Mouse (Mus musculus) testis, adult 10 weeks (tissue): ENCODE results near the gene Lancl1. TPM values are rescaled to one million over a fixed set of nuclear protein-coding genes. Genes with fewer than 3 reads are reported as not detected.

Experiments
- polyA plus RNA-seq: library from polyadenylated mRNA; stranded (reverse); fragments of 350-450 nt; fragmentation: Illumina TruSeq; extraction: RNeasy Lipid Tissue Mini Kit (QIAGEN cat#74804); gene quantifications from one replicate; pipeline ENCODE4 v1.2.3, GENCODE M21; 2014; ENCODE audit warnings: low read depth, low replicate concordance

Lancl1 gene
- polyA plus RNA-seq: 222 TPM

GRCm38 (mm10) chr1:67038246-67038987 is at the start of gene Lancl1:
Gene Lancl1, minus strand, starts transcription at chr1:67038872.

Other genes with a start within 250 kb of the Lancl1 start
- 152 TPM for gene Kansl1l, start 221.3 kb downstream of the Lancl1 start, polyA plus RNA-seq
- gene Acadl, start 175.6 kb downstream of the Lancl1 start, polyA plus RNA-seq: 41.9 TPM
- 1.9 TPM for gene Myl1, start 93.5 kb downstream of the Lancl1 start, polyA plus RNA-seq
- gene Cps1, start 84.2 kb upstream of the Lancl1 start, polyA plus RNA-seq: 0.42 TPM